8 mouse cellular contexts compared by ENCODE assay signal in genomic region chr3:153658051-153658777, GRCm38 (mm10).
DNase-seq lines count a peak whose midpoint lies in the region; ATAC-seq lines count a peak whose summit lies in the region.

No protein-coding gene starts in this region.

- H3K27me3 ChIP-seq in forebrain, embryonic 13.5 days = no peaks in the 10 kb centered on the region
- no peaks in the 10 kb centered on the region for H3K27me3 ChIP-seq in lung, embryonic 16.5 days (ENCODE audit: control insufficient read depth, insufficient read depth, low read depth, low read length)

- H3K4me1 ChIP-seq in forebrain, embryonic 13.5 days = peaks cover 47% of the 10 kb centered on the region
- no peaks in the 10 kb centered on the region for H3K4me1 ChIP-seq in lung, embryonic 16.5 days (replicated peaks; ENCODE audit: control insufficient read depth, insufficient read depth, low read length)

- H3K27ac ChIP-seq in forebrain, embryonic 13.5 days = no peak overlapping the region
- no peak overlapping the region for H3K27ac ChIP-seq in lung, embryonic 16.5 days (ENCODE audit: low read length)

- no peak overlapping the region for H3K4me2 ChIP-seq in forebrain, embryonic 13.5 days
- H3K4me2 ChIP-seq in lung, embryonic 16.5 days (ENCODE audit: low read depth, low read length) = no peak overlapping the region

- 73% methylated on average over 22 of the region's 22 CpGs for WGBS in forebrain, embryonic 13.5 days
- 63% methylated on average over 22 of the region's 22 CpGs for WGBS in lung, embryonic 16.5 days

- no peaks in the 10 kb centered on the region for H3K36me3 ChIP-seq in forebrain, embryonic 13.5 days (ENCODE audit: poor library complexity, severe bottlenecking)
- no peaks in the 10 kb centered on the region for H3K36me3 ChIP-seq in lung, embryonic 16.5 days (ENCODE audit: control insufficient read depth, insufficient read depth, low read length)

- peak; percentile 33 for DNase-seq in urinary bladder, postnatal 14 days (ENCODE audit: low spot score)
- DNase-seq in urinary bladder, adult 2 months (ENCODE audit: low spot score) = no peak
- peak; percentile 39 for DNase-seq in cerebellum, adult 11 months
- peak; percentile 73 for DNase-seq in kidney, postnatal 10 days
- peak; percentile 16 to 32 for DNase-seq in spleen, adult 18-20 months

- H3K9ac ChIP-seq in forebrain, embryonic 13.5 days = no peak overlapping the region
- H3K9ac ChIP-seq in lung, embryonic 16.5 days (ENCODE audit: low read length) = no peak overlapping the region

- H3K9me3 ChIP-seq in forebrain, embryonic 13.5 days (replicated peaks) = no peaks in the 10 kb centered on the region
- H3K9me3 ChIP-seq in lung, embryonic 16.5 days (ENCODE audit: control insufficient read depth, low read length) = no peaks in the 10 kb centered on the region

- ATAC-seq in forebrain, embryonic 13.5 days = peak; percentile 53
- peak; percentile 39; the same call in 1 of the 2 replicates for ATAC-seq in lung, embryonic 16.5 days (ENCODE audit: low read depth)
- ATAC-seq in monocyte, adult 5-6 weeks (replicated peaks; ENCODE audit: insufficient number of reproducible peaks, low FRiP score, low TSS enrichment, poor library complexity, severe bottlenecking) = no peak

- no peak overlapping the region for H3K4me3 ChIP-seq in forebrain, embryonic 13.5 days
- H3K4me3 ChIP-seq in lung, embryonic 16.5 days (ENCODE audit: low read length) = no peak overlapping the region
